Mouse (Mus musculus) T-helper 17 cell (primary cell): ENCODE data around the gene Gm20388.

ENCODE experiments used
- in situ Hi-C, 2 experiments: fragments of 300-600 bp; cut with MboI, MseI; formaldehyde crosslinking; loops; 1 replicate in 1 of 2; 2 replicates in 1 of 2; pipeline ENCODE4 v1.15.1; 2025; ENCODE audit warnings: high pct_unique_total_duplicates in 2 of 2

The Gm20388 gene

DNA sequence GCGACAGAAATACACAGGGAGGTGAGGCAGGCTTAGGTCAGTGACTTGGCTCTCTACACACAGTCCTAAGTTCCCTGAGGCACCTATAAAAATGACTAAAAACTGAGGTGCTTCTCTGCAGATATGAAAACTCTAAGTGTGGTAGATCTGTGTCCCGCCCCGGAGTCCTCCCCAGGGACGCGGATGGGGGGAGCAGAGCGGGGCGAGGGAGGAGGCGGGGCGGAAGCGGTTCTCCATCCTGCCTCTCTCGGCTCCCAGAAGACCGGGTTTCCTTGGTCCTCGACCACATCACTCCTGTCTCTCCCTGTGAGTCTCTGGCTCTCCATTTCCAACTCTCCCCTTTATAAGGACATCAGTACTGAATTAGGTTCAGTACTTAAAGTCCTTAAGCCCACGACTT lies 2433.1 kb downstream of the Gm20388 start:
- in situ Hi-C loops, result no loop called here

DNA sequence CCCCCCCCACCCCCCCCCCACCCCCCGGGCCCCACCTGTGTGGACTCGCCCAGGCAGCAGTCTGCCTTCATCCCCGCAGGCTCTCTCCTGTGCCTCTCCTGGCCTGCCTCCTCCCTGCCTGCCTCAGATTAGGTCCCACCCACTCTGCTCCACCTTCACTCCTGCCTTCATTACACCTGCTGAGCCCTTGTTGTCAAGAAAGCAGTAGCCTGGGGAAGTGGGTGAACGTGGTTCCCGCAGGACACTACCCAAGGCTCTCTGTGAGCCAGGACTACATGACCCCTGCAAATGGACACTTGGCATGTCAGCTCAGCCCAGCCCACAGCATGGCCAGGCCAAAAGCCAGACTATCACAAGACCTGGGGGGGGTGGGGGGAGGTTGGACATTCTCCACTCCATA lies 2433.6 kb downstream of the Gm20388 start:
- in situ Hi-C loops, result no loop called here

DNA sequence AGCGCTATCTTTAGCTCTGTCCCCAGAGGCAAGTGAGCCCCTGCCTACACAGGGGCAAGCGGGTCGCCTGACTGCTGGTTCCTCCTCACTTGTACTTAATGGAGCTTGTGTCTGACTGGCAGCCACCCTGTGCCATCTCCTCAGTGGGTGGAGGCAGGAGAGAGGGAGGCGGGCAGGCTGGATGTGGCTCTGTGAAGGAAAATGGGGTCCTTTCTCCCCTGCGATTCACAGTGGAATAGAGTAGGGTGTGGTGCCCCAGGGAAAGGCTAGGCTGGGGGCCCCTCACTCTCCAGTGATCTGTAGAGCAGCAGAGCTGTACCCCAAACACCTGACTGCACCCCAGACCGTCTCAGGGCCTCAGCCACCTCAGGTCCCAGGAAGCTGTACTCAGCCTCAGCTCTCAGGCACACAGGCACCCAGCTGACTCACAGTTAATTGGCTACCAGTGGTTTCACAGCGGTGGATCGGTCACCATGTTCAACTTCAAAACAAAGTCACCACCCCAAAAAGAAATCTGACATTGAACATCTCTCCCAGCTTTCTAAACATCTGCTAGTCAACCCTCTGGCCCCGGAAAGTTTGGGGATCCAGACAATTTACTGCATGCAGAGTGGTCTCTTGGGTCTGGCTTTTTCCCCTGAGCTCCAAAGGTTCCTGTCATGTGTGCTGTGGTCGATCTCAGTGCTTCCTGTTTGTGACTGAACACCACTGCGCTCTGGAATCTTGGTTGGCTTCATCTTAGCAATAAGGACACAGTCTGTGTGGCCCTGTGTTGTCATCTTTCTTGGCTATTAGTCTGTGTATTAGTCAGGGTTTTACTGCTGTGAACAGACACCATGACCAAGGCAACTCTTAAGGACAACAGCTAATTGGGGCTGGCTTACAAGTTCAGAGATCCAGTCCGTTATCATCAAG lies 2434.8 kb downstream of the Gm20388 start:
- in situ Hi-C loops, result no loop called here

DNA sequence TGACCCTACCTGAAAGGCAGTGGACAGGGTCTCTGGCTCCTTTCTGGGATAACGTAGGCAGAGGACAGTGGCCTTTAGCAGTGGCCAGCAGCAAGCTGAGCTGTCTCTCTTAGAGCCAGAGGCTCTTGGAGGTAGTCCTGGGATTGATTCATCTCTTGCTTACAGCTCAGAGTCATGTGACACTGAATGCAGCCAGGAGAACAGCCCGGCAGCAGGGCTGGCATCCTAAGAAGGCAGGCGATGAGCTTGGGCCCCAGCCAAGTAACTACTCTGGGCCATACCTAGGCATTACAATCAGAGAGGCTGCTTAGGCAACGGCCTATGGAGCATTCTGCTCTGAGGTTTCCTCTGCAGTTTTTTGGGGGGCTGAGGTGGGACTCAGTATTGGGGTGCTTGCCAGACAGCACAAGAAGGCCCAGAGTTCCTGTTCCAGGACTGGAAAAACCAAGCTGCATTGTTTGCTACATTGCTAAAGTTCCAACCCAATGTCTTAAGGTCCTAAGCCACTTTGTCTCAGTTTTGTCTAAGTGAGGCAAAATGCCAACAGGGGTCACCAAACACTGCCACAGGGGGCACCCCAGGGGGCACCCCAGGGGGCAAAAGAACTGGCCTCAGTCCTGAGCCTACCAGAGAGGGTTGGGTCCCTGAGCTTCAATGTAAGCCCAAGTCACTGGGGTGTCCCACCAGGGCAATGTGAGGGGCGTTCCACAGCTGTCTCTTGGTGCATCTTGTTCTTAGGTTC lies 2437.3 kb downstream of the Gm20388 start:
- in situ Hi-C loops, result no loop called here

DNA sequence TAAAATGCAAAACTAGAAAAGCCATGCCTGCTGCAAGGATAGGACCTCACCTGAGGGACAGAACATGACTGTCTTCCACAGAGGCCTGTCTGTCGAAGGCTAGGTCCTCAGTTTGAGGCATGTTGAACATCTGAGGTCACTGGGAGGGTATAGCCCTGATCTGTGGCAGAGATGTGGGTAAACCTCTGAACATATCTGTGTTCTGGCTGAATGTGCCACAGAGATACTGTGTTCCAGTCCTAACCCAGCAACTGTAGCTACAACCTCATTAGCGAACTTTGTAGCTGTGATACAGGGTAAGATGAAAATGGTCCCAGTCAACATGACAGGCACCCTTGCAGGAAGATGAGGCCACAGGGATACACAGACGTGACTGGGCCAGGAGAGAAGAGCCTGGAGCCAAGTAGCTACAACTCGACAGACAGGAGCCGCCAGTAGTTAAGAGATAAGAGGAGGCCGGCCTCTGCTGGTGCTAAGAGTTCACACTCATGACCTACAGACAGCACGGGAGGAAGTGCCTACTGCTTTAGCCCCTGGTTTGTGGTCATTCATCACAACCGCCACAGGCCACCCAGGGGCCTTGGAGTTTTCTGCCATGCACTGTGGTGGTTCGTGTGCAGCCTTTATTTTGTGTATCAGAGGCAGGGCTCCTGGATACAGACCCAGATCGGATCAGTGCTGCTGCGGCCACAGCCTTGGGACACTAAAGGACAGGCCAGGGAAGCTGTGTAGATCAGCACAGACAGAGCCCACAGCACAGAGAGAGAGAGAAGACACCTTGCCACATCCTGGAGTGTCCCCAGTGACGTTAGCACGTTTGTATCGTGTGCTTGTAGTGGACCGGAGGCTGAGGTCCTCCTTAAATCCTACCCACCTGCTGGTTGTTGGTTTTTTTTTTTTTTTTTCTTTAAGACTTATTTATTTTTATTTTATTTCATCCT lies 2439.0 kb downstream of the Gm20388 start:
- in situ Hi-C loops, result no loop called here

DNA sequence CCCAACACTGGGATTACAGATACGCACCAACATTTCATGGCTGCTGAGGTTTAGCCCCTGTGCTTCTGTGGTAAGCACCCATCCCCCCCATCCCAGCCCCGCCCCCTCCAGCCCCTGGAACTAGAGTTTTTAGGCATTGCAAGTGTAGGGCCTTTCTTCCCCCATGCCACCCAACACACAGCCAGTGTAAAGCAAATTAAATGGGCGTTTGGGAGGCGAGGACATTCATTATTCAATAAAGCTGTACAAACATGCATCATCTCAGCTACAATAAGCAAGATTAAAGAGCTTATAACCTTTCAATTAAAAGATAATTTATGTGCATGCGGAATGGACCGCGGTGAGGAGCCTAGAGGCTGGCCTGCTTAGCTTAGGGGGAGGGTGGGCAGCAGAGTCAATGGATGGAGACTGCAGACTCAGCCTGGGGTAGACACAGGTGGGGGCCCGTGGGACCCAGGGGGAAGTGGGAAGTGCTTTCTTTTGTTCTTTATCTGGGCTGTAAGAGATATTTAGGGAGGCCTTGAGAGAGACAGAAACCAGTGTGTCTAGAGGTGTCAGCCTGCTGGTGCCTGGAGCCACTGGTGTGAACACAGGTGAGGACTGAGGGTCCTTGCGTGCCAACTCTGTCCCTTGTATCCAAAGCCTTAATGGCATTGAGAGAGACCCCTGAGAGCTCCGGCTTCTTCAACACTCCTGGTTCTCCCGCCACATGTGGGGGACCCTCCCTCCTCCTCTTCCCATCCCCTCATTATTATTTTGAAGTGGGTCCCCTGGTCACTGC lies 2439.9 kb downstream of the Gm20388 start:
- in situ Hi-C loops, result no loop called here

DNA sequence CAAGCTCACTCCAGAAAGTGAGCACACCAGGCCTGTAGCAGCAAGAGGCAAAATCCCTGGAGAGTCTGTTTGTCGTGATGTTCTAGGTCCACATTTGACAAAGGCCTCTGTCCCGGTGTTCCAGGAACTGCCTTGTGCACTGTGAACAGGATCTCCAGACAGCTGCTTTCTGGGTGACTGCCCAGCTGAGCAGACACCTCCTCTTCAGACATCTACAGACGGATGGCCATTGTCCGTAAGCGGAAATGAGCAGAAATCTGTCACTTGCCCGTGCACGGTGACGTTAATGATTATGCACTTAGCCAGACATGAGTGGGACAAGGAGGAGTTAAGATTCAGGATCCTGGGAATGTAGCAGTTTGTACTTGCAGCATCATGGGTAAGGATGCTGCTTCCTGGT lies 2443.5 kb downstream of the Gm20388 start:
- in situ Hi-C loops, result no loop called here

DNA sequence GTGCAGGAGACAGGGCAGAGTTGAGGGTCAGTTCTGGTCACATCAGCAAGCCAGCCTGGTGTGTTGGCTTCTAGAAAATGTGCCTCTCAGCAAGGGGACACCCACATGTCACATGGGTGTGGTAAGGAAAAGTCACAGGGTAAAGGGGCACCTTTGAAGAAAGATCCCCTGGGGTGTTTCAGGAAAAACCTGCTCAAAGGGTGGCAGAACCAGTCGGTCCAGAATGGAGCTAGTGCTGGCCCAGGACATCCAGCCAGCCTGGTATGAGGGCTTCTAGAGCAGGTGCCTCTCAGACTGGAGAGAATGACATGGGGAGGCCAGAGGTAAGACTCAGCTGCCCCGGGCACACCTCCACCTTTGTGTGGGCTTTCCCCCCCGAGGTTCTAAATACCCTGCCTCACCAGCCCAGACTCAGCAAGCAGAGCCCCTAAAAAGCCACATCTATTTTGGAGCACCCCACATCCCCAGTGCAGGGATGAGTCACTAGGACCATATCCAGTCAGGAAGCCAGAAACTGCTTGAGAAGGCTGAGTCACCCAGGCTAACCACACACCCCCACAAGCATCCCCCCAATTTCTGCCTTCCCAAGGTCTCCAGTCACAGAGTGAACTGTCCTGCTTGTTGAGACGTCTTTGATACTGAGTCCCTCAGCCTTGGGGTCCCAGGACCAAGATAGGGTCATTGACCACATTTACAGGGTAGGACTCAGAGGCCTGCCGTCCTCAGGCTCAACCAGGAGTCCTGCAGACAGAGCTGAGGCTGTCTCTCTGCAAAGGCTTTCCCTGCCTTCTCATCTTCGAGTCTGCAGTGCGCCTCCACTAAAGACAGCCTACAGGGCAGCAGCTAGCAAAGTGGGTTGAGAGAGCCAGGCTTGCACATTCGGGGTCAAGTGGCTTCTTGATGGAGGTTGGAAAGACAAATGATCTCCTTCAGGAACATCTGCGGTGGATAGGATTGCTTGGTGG lies 2445.3 kb downstream of the Gm20388 start:
- in situ Hi-C loops, result no loop called here

DNA sequence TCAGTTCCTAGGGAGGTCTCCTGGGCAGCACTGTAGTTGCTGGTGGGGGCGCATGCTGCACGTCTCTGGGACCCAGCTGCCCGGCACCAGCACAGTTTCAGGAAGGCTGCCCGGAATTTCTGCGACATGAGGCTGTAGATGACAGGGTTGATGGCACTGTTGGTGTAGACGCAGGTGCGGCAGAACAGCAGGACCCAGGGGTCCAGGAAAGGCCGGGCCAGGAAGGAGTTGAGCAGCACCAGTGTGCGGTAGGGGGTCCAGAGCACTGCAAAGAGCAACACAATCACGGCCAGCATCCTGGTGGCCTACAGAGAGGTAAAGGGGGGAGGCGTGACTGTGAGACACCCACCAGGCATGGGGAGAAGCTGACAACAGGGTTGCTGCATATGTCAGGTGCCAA lies 2446.6 kb downstream of the Gm20388 start:
- in situ Hi-C loops, result no loop called here

DNA sequence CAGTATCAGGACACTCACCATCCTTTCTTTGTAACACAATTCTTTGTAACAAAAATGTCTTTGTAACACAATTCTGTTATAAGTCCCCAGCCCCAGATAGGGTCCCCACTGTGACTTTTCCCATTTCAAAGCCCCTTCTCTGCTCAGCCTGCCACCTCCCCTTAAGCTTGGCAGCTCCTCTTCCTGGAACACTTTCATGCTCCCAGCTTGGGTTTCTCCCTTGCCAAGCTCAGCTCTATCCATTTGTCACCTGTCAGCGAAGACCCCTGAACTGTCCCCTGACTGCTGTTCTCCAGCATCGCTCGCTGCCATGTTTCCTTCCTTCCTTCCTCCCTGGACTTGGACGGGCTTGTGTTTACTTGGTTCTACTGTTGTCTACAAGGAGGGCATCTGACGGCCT lies 2447.0 kb downstream of the Gm20388 start:
- in situ Hi-C loops, result no loop called here

DNA sequence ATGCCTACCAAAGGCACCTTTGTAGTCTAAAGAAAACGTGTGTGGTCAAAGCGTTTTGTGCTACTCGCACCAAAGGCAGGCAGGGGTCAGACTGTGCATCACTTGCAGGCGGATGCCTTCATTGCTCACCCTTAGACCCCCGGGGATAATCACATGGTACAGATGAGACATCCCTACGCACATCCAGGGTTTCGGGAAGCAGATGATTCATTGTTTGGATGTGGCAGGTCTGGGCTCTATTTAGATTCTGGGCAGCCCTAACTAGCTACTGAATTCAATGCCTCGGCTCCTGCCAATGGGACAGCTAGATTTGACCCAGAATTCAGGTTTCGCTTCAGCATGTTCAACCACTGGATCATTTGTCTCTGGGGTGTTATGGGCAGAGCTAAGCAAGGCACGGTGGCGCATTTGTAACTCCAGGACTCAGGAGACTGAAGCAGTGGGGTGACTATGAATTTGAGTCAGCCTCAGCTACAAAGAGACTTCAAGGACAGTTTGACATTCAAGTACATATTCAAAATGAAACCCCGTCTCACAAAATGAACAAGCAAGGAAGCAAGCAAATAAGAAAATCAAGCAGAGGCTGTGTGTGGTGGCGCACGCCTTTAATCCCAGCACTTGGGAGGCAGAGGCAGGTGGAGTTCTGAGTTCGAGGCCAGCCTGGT lies 2448.6 kb downstream of the Gm20388 start:
- in situ Hi-C loops, result no loop called here

DNA sequence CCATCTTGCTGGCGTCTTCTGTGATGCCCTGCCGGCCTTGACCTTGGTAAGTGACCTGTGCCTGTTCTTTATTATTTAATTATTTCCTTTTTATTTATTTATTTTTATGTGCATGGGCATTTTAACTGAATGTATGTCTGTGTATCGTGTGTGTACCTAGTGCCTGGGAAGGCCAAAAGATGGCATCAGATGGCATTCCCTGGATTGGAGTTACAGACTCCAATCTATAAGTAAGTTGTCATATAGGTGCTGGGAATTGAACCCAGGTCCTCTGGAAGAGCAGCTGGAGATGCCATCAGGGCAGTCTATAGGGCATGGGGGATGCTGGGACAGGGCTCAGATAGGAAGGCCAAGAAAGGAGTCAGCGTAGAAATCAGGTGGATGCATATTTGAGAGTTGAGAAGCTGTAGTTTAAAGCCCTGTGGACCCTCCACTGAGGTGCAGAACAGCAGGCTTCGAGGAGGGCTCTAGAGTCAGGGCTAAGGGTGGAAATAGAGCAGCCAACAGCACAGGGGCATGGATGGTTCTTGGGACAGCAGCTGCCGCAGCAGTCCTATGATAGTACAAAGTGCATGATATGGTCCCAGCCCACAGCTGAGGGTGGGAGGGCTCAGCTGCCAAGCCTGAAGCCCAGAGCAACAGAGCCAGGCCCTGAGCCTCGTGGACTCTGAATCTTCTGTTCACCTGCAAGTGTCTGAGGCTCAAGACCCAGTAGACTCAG lies 2450.2 kb downstream of the Gm20388 start, which contains the start of gene Trhr2:
Gene Trhr2, minus strand, starts transcription at position 51 of the 721 bp plus-strand sequence.
- in situ Hi-C loops, result no loop called here

DNA sequence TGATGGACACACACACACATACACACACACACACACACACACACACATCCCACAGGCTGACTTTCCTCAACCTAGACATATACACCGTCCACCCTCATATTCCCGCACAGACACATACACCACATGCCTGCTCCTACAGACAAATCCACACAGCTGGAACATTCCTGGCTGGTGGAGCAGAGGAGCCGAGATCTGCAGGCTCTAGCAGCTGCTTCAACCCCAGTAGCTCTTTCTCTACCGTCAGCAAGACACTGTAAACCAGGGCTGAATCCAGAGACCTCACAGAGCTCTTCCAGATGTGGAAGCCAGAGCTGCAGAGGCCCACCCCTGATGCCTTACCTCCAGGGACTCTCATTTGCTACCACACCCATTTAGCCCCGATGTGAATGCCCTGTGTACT lies 2451.6 kb downstream of the Gm20388 start:
- in situ Hi-C loops, result no loop called here

DNA sequence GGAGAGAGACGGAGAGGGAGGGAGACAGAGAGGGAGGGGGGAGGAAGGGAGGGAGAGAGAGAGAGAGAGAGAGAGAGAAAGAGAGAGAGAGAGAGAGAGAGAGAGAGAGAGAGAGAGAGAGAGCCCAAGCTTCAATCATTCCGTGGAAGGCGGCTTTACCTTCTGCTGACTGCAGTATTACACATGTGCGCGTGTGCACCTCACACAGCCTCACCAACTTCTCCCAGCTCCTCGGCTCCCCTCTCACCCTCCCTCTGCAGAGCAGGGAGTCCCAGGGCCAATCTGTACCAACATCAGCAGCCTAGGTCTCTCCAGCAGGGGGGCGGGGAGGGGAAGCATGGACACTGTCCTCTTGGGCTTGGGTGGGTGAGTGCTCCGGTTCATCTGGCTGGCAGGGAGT lies 2452.3 kb downstream of the Gm20388 start:
- in situ Hi-C loops, result no loop called here

DNA sequence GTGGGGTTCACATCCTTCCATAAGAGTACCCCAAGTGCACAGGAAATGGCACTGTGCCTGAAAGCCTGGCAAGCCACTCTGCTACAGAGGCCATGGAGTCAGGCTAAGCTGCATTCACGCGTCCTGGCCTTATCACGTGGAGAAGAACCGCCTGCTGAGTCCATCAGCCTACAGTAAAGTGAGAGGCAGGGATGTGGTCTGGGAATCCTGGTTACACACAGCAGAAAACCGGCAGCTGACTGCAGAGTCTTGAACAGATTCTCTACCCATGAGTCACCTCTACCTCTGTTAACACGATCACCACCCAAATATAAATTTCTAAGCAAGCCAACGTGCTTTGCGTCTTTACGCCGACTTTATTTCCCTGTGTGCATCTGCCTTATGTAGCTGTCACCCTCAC lies 2457.9 kb downstream of the Gm20388 start:
- in situ Hi-C loops, result no loop called here

DNA sequence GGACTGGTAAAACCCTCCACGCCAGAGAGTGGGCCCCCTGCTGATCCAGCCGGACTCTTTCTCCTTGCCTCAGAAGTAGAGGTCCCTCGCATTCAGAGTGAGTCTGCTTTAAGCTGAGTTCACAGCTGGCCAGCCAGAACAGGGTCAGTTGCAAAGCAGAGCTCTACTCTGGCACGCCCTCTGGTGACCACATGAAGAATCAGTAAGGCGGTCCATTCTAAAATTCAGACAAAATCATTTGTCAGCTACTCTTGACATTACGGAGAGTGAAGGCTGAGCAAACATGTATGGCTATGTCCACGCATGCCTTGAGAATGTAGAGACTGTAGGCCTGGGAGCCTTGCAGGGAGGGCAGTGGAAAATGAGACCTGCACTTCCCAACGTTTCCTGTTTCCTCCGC lies 2459.0 kb downstream of the Gm20388 start:
- in situ Hi-C loops, result no loop called here

DNA sequence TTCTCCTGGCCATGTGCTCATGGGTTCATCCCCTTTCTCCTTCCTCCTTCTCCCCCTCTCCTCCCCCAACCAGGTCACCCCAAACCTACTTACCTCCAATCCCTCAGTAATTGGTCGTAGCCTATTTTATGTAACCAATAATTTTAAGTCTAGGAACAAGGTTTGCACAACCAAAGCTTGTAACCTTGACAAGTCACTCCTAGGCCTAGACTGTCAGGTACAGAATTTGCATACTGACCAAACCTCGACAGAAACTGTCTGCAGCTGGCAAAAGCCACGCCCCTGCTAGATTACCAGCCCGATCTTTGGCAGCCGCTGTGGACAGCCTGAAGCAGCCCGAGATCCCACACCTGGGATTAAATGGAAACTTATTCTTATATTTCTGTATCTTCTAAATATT lies 2461.1 kb downstream of the Gm20388 start:
- in situ Hi-C loops, result no loop called here

DNA sequence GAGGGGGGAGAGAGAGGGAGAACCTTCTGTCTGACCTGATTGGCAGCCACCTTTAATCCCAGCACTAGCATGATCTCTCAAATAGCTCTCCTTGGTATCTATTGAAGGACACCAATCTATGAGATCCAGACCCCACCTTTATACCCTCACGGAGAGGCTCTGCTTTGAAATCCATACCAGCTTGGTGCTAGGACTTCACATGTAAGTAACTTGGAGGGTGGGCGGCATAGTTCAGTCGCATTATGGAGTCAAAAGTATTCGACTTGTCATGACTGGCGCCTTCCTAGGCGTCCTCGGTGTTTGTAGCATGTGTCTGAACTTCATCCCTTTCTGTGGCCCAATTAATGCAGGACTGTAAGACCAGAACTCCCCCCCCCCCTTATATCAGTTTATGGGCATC lies 2464.7 kb downstream of the Gm20388 start:
- in situ Hi-C loops, result no loop called here
